16 mouse cellular contexts compared by ENCODE assay signal in genomic region chr3:122540918-122541317, GRCm38 (mm10).
"Had no signal": no experiment of that assay in that cellular context is flagged by ENCODE, and none has a peak within 500 bp of the region (broad histone marks: within the 10 kb centered on the region; RNA-seq: fewer than 3 reads in every experiment).

No protein-coding gene starts in this region.

- H3K9me3 ChIP-seq: limb, embryonic 12.5 days; limb, embryonic 15.5 days; midbrain, embryonic 13.5 days had no signal

- H3K27me3 ChIP-seq: limb, embryonic 12.5 days; limb, embryonic 15.5 days; midbrain, embryonic 13.5 days had no signal

- H3K4me2 ChIP-seq: limb, embryonic 12.5 days; limb, embryonic 15.5 days; liver, embryonic 11.5 days; lung, embryonic 14.5 days; midbrain, embryonic 13.5 days had no signal

- ATAC-seq: hindbrain, postnatal 0 days; inflammation-experienced regulatory T-cells, adult 6 months; liver, postnatal 0 days; lung, postnatal 0 days; midbrain, embryonic 13.5 days had no signal

- H3K9ac ChIP-seq: limb, embryonic 12.5 days; limb, embryonic 15.5 days; liver, embryonic 14.5 days; liver, postnatal 0 days; lung, embryonic 14.5 days; midbrain, embryonic 13.5 days had no signal

- DNase-seq: layer of hippocampus, adult 9-11 months; left cerebral cortex, postnatal 4 days; liver, postnatal 0 days; lung, embryonic 14.5 days; thymus, adult 18-20 months; thymus, postnatal 36 days had no signal

- H3K4me1 ChIP-seq: limb, embryonic 12.5 days; limb, embryonic 15.5 days; midbrain, embryonic 13.5 days had no signal

- H3K4me3 ChIP-seq: layer of hippocampus, adult 2 months; limb, embryonic 12.5 days; limb, embryonic 15.5 days; midbrain, embryonic 13.5 days had no signal

- H3K27ac ChIP-seq: hindbrain, postnatal 0 days; layer of hippocampus, adult 2 months; limb, embryonic 12.5 days; limb, embryonic 15.5 days; liver, embryonic 14.5 days; macrophage; midbrain, embryonic 13.5 days had no signal
